Mouse (Mus musculus) C2C12 (cell line): Measurements from ENCODE around the gene Hgd.

Source experiments
- CTCF ChIP-seq: IDR thresholded peaks from one replicate; pipeline ENCODE4 v1.5.1; 2011; ENCODE audit not compliant: control insufficient read depth, insufficient read depth, insufficient read length
- FOSL1 ChIP-seq: IDR thresholded peaks from one replicate; pipeline ENCODE4 v1.8.0; 2011; ENCODE audit warnings: mild to moderate bottlenecking, low read length; ENCODE audit not compliant: poor library complexity, insufficient read depth, severe bottlenecking
- MYOD1 ChIP-seq: IDR thresholded peaks from one replicate; pipeline ENCODE4 v1.6.1; 2011; ENCODE audit warnings: low read depth; ENCODE audit not compliant: control insufficient read depth, insufficient read length
- USF1 ChIP-seq: IDR thresholded peaks from one replicate; pipeline ENCODE4 v1.6.1; 2011; ENCODE audit warnings: low read depth, mild to moderate bottlenecking, control low read depth, moderate library complexity

DNA sequence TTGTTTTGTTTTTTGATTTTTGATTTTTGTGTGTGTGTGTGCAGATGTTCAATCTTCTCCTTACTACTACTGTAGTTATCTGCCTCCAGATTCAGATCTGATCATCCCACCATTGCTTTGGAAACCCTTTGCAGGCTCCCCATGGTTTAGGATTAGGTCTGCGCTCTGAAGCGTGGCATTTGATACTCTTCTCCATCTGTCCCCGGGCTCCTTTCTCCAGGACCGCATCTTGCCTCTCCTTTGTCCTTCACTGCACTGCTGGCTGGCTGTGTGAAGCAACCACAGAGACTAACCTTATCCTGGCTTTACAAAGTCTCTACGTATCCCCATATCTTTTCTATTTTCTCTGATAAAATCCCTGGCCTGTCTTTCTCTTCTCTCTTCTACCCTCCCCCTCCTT, 43.0 kb downstream of the Hgd start:
- TF ChIP-seq CTCF, result no peak
- TF ChIP-seq FOSL1, result no peak
- no peak for TF ChIP-seq MYOD1
- TF ChIP-seq USF1, result no peak
